ENCODE assay signal across 19 mouse cellular contexts in the genomic region with DNA sequence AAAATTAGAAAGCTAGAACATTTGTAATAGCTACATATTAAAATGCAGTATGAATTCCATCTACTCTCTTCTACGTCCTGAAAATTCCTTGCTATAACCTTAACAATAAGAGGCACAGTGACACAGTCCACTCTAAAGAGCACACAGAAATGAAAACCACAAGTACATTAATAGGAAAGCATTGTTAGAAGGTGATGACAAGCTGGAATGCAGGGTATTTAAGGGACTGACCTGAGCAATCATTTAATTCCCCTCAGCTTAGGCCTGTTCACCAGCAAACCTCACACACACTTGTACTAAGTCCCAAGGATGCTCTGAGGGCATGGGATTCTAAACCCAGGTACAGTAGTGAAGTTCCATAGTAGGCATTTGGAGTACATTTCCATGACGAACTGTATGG. TPM values are rescaled to one million over a fixed set of nuclear protein-coding genes. Genes with fewer than 3 reads are reported as not detected.
DNase-seq lines count a peak whose midpoint lies in the region; ATAC-seq lines count a peak whose summit lies in the region.
"Had no signal": no experiment of that assay in that cellular context is flagged by ENCODE, and none has a peak within 500 bp of the region (broad histone marks: within the 10 kb centered on the region; RNA-seq: fewer than 3 reads in every experiment).

No protein-coding gene starts in this region.

- DNase-seq in heart, embryonic 10.5 days (ENCODE audit: low spot score): no peak
- DNase-seq in forelimb bud, embryonic 11.5 days (ENCODE audit: low read depth, low spot score): peak; percentile 30
- DNase-seq in ovary, postnatal 36 days (ENCODE audit: low spot score): no peak
- DNase-seq in spleen, adult 18-20 months: no peak
- DNase-seq: cerebellum, adult 18-20 months; cerebellum, postnatal 25 days; embryo, embryonic 11 days; gastrocnemius, postnatal 14 days; right cerebral cortex, postnatal 25 days; thymus, adult 2 months had no signal

- no peak for ATAC-seq in heart, embryonic 15.5 days (replicated peaks; ENCODE audit: insufficient number of reproducible peaks, insufficient read depth, low FRiP score, low read depth)
- no peak for ATAC-seq in neural tube, embryonic 14.5 days (ENCODE audit: low read depth)
- no peak for ATAC-seq in neural tube, embryonic 15.5 days (ENCODE audit: low FRiP score)
- ATAC-seq: inflammation-experienced regulatory T-cells, adult 6 months had no signal

- peak overlapping the region; percentile 91; the same call in 1 of the 2 replicates for H3K4me2 ChIP-seq in heart, embryonic 15.5 days
- no peak overlapping the region for H3K4me2 ChIP-seq in neural tube, embryonic 14.5 days (ENCODE audit: low read depth, low read length)
- no peak overlapping the region for H3K4me2 ChIP-seq in neural tube, embryonic 15.5 days
- H3K4me2 ChIP-seq: hindbrain, embryonic 13.5 days had no signal

- H3K27me3 ChIP-seq in heart, embryonic 15.5 days: no peaks in the 10 kb centered on the region
- H3K27me3 ChIP-seq in heart, embryonic 10.5 days (ENCODE audit: insufficient read depth, poor library complexity, severe bottlenecking): no peaks in the 10 kb centered on the region
- no peaks in the 10 kb centered on the region for H3K27me3 ChIP-seq in neural tube, embryonic 14.5 days (ENCODE audit: control insufficient read depth, insufficient read depth, low read length)
- no peaks in the 10 kb centered on the region for H3K27me3 ChIP-seq in neural tube, embryonic 15.5 days (replicated peaks)
- H3K27me3 ChIP-seq: hindbrain, embryonic 13.5 days; neural tube, embryonic 12.5 days; stomach, embryonic 15.5 days had no signal

- peak overlapping the region; percentile 65; the same call in 1 of the 2 replicates for H3K27ac ChIP-seq in heart, embryonic 15.5 days
- no peak overlapping the region for H3K27ac ChIP-seq in heart, embryonic 10.5 days
- no peak overlapping the region for H3K27ac ChIP-seq in neural tube, embryonic 14.5 days (ENCODE audit: low read depth, low read length)
- H3K27ac ChIP-seq in neural tube, embryonic 15.5 days (replicated peaks): no peak overlapping the region
- H3K27ac ChIP-seq: hindbrain, embryonic 13.5 days; macrophage; midbrain, embryonic 10.5 days; neural tube, embryonic 12.5 days; stomach, embryonic 15.5 days had no signal

- H3K9ac ChIP-seq in heart, embryonic 15.5 days: no peak overlapping the region
- 0 out of 2 replicates have a peak overlapping the region, but pooled peaks have one; percentile 11 for H3K9ac ChIP-seq in neural tube, embryonic 14.5 days (replicated peaks; ENCODE audit: low read depth, low read length)
- H3K9ac ChIP-seq in neural tube, embryonic 15.5 days (replicated peaks): no peak overlapping the region
- H3K9ac ChIP-seq: neural tube, embryonic 12.5 days; stomach, embryonic 15.5 days had no signal

- H3K4me3 ChIP-seq in heart, embryonic 15.5 days: no peak overlapping the region
- no peak overlapping the region for H3K4me3 ChIP-seq in heart, embryonic 10.5 days
- H3K4me3 ChIP-seq in neural tube, embryonic 14.5 days (ENCODE audit: low read depth, low read length): no peak overlapping the region
- H3K4me3 ChIP-seq in neural tube, embryonic 15.5 days (replicated peaks): no peak overlapping the region
- H3K4me3 ChIP-seq: hindbrain, embryonic 13.5 days; neural tube, embryonic 12.5 days; stomach, embryonic 15.5 days had no signal

- WGBS in heart, embryonic 15.5 days: 29% methylated on average over 2 of the region's 2 CpGs
- 66% methylated on average over 2 of the region's 2 CpGs for WGBS in heart, embryonic 10.5 days
- WGBS in neural tube, embryonic 14.5 days: 88% methylated on average over 2 of the region's 2 CpGs
- 85% methylated on average over 2 of the region's 2 CpGs for WGBS in neural tube, embryonic 15.5 days

- no peaks in the 10 kb centered on the region for H3K9me3 ChIP-seq in heart, embryonic 15.5 days (replicated peaks)
- no peaks in the 10 kb centered on the region for H3K9me3 ChIP-seq in heart, embryonic 10.5 days
- no peaks in the 10 kb centered on the region for H3K9me3 ChIP-seq in neural tube, embryonic 14.5 days (ENCODE audit: control insufficient read depth, low read length)
- H3K9me3 ChIP-seq in neural tube, embryonic 15.5 days (replicated peaks): no peaks in the 10 kb centered on the region
- H3K9me3 ChIP-seq: hindbrain, embryonic 13.5 days; midbrain, embryonic 10.5 days; neural tube, embryonic 12.5 days; stomach, embryonic 15.5 days had no signal

- H3K4me1 ChIP-seq in heart, embryonic 15.5 days (replicated peaks): peaks cover 40% of the 10 kb centered on the region
- H3K4me1 ChIP-seq in heart, embryonic 10.5 days: peaks cover 30% of the 10 kb centered on the region
- peaks cover 15% of the 10 kb centered on the region for H3K4me1 ChIP-seq in neural tube, embryonic 14.5 days (ENCODE audit: control insufficient read depth, insufficient read depth, low read length)
- peaks cover 33% of the 10 kb centered on the region for H3K4me1 ChIP-seq in neural tube, embryonic 15.5 days

- H3K36me3 ChIP-seq in heart, embryonic 15.5 days: no peaks in the 10 kb centered on the region
- H3K36me3 ChIP-seq in heart, embryonic 10.5 days: no peaks in the 10 kb centered on the region
- H3K36me3 ChIP-seq in neural tube, embryonic 14.5 days (ENCODE audit: control insufficient read depth, insufficient read depth, low read length): no peaks in the 10 kb centered on the region
- no peaks in the 10 kb centered on the region for H3K36me3 ChIP-seq in neural tube, embryonic 15.5 days
- H3K36me3 ChIP-seq: hindbrain, embryonic 13.5 days; midbrain, embryonic 10.5 days; neural tube, embryonic 12.5 days; stomach, embryonic 15.5 days had no signal

RNA-seq across cellular contexts. Expression of gene Nrbf2, which starts 2.6 kb away (rescaled TPM):
- polyA plus RNA-seq in heart, embryonic 15.5 days (2015; fragmentation: Nextera tagmentation; extraction: Ambion mirVana): 28.7 and 29.3 TPM in 2 replicates
- polyA plus RNA-seq in heart, embryonic 10.5 days (2016; fragmentation: Nextera tagmentation; extraction: Ambion mirVana): 30.3 and 35.6 TPM in 2 replicates
- 37.0 and 44.7 TPM in 2 replicates for polyA plus RNA-seq in neural tube, embryonic 14.5 days (2014; fragmentation: Nextera tagmentation; extraction: Ambion mirVana)
- 38.6 and 39.4 TPM in 2 replicates for polyA plus RNA-seq in neural tube, embryonic 15.5 days (2015; fragmentation: Nextera tagmentation; extraction: Ambion mirVana)
